ENCODE assay signal across 8 mouse cellular contexts in genomic region chr6:91728939-91729619, GRCm38 (mm10). TPM values are rescaled to one million over a fixed set of nuclear protein-coding genes. Genes with fewer than 3 reads are reported as not detected.
DNase-seq lines count a peak whose midpoint lies in the region; ATAC-seq lines count a peak whose summit lies in the region.

No protein-coding gene starts in this region.

- DNase-seq in gastrocnemius, postnatal 25 days: peak; percentile 47
- no peak for DNase-seq in gastrocnemius, postnatal 10 days
- no peak for DNase-seq in embryonic facial prominence, embryonic 11.5 days (ENCODE audit: low spot score)
- no peak for DNase-seq in hindbrain, embryonic 10.5 days (ENCODE audit: low spot score)
- no peak for DNase-seq in midbrain, embryonic 11.5 days (ENCODE audit: low spot score, missing footprints)
- DNase-seq in ovary, postnatal 14 days (ENCODE audit: low spot score): no peak
- DNase-seq in testis, postnatal 10 days (ENCODE audit: low spot score): no peak
- DNase-seq in layer of hippocampus, postnatal 10 days (ENCODE audit: low spot score in 2 of 2): no peak

- no peaks in the 10 kb centered on the region for H3K9me3 ChIP-seq in embryonic facial prominence, embryonic 11.5 days (replicated peaks; ENCODE audit: control insufficient read depth, low read length)
- H3K9me3 ChIP-seq in hindbrain, embryonic 10.5 days: no peaks in the 10 kb centered on the region
- H3K9me3 ChIP-seq in midbrain, embryonic 11.5 days (ENCODE audit: control insufficient read depth, low read length): no peaks in the 10 kb centered on the region

- H3K27me3 ChIP-seq in embryonic facial prominence, embryonic 11.5 days (ENCODE audit: control insufficient read depth, insufficient read depth, low read length): no peaks in the 10 kb centered on the region
- H3K27me3 ChIP-seq in hindbrain, embryonic 10.5 days (ENCODE audit: insufficient read depth, poor library complexity, severe bottlenecking): no peaks in the 10 kb centered on the region
- H3K27me3 ChIP-seq in midbrain, embryonic 11.5 days (ENCODE audit: control insufficient read depth, insufficient read depth, low read length): no peaks in the 10 kb centered on the region

- H3K27ac ChIP-seq in embryonic facial prominence, embryonic 11.5 days (replicated peaks; ENCODE audit: low read depth, low read length): peak overlapping the region; percentile 56; the same call in 1 of the 2 replicates
- peak overlapping the region; percentile 89 for H3K27ac ChIP-seq in hindbrain, embryonic 10.5 days
- peak overlapping the region; percentile 78 for H3K27ac ChIP-seq in midbrain, embryonic 11.5 days (ENCODE audit: low read depth, low read length)

- H3K9ac ChIP-seq in embryonic facial prominence, embryonic 11.5 days (replicated peaks; ENCODE audit: low read length): no peak overlapping the region
- H3K9ac ChIP-seq in midbrain, embryonic 11.5 days (ENCODE audit: low read length): peak overlapping the region; percentile 54

- peaks cover 4% of the 10 kb centered on the region for H3K36me3 ChIP-seq in embryonic facial prominence, embryonic 11.5 days (replicated peaks; ENCODE audit: control insufficient read depth, insufficient read depth, low read depth, low read length)
- H3K36me3 ChIP-seq in hindbrain, embryonic 10.5 days: peaks cover 85% of the 10 kb centered on the region
- H3K36me3 ChIP-seq in midbrain, embryonic 11.5 days (ENCODE audit: control insufficient read depth, insufficient read depth, low read length): peaks cover 9% of the 10 kb centered on the region

- peak; percentile 58 for ATAC-seq in embryonic facial prominence, embryonic 11.5 days (replicated peaks; ENCODE audit: insufficient number of reproducible peaks, low FRiP score, low TSS enrichment, low read depth)
- ATAC-seq in midbrain, embryonic 11.5 days (ENCODE audit: low FRiP score): peak; percentile 71

- H3K4me3 ChIP-seq in embryonic facial prominence, embryonic 11.5 days (ENCODE audit: low read depth, low read length): no peak overlapping the region
- no peak overlapping the region for H3K4me3 ChIP-seq in hindbrain, embryonic 10.5 days
- no peak overlapping the region for H3K4me3 ChIP-seq in midbrain, embryonic 11.5 days (ENCODE audit: low read depth, low read length)

- 46% methylated on average over 6 of the region's 6 CpGs for WGBS in embryonic facial prominence, embryonic 11.5 days
- WGBS in hindbrain, embryonic 10.5 days: 34% methylated on average over 6 of the region's 6 CpGs
- WGBS in midbrain, embryonic 11.5 days: 30% methylated on average over 6 of the region's 6 CpGs

- peaks cover 4% of the 10 kb centered on the region for H3K4me1 ChIP-seq in embryonic facial prominence, embryonic 11.5 days (ENCODE audit: control insufficient read depth, insufficient read depth, low read length)
- peaks cover 48% of the 10 kb centered on the region for H3K4me1 ChIP-seq in hindbrain, embryonic 10.5 days (replicated peaks)
- peaks cover 24% of the 10 kb centered on the region for H3K4me1 ChIP-seq in midbrain, embryonic 11.5 days (ENCODE audit: control insufficient read depth, insufficient read depth, low read length)

- H3K4me2 ChIP-seq in embryonic facial prominence, embryonic 11.5 days (ENCODE audit: low read depth, low read length): no peak overlapping the region
- H3K4me2 ChIP-seq in midbrain, embryonic 11.5 days: no peak overlapping the region

RNA-seq across cellular contexts. Expression of gene Slc6a6, which starts 45.2 kb away (rescaled TPM):
- total RNA-seq in gastrocnemius, postnatal 25 days (2021): 10 to 100 TPM; 52.1 to 57.8 TPM
- total RNA-seq in gastrocnemius, postnatal 10 days (2021): 10 to 100 TPM; 43.1 to 64.5 TPM
- 35.3 and 40.6 TPM in 2 replicates for polyA plus RNA-seq in embryonic facial prominence, embryonic 11.5 days (2014; fragmentation: Nextera tagmentation; extraction: Ambion mirVana)
- polyA plus RNA-seq in hindbrain, embryonic 10.5 days (2016; fragmentation: Nextera tagmentation; extraction: Ambion mirVana): 58.9 and 60.0 TPM in 2 replicates
- polyA plus RNA-seq in midbrain, embryonic 11.5 days (2014; fragmentation: Nextera tagmentation; extraction: Ambion mirVana): 43.6 and 45.6 TPM in 2 replicates
- 100 to 1,000 TPM; 177 to 193 TPM for total RNA-seq in layer of hippocampus, postnatal 10 days (2021)
